Mouse (Mus musculus): ENCODE measurements around the gene Napepld. TPM values are rescaled to one million over a fixed set of nuclear protein-coding genes. Genes with fewer than 3 reads are reported as not detected.

The Napepld gene
- total RNA-seq, 2 experiments from 2014 or later, result 4.5 to 4.6 TPM

Other genes starting within 250 kb of the Napepld start
- 10 to 100 TPM; 59.6 to 70.9 TPM for gene Lrrc17, start 157.8 kb downstream of the Napepld start, total RNA-seq (2021)
- gene Fbxl13, start 55.8 kb downstream of the Napepld start, total RNA-seq (2021), result under 1 TPM; 0.29 to 0.34 TPM
- 10 to 100 TPM; 12.6 to 12.8 TPM for gene Armc10, start 55.6 kb downstream of the Napepld start, total RNA-seq (2021)
- 100 to 1,000 TPM; 128 TPM for gene Pmpcb, start 35.7 kb upstream of the Napepld start, total RNA-seq (2021)
- gene Dnajc2, start 83.9 kb upstream of the Napepld start, total RNA-seq (2021), result 10 to 100 TPM; 23.5 to 24.3 TPM
- gene Psmc2, start 83.9 kb upstream of the Napepld start, total RNA-seq (2021), result 100 to 1,000 TPM; 117 to 134 TPM
- not detected for gene Slc26a5, start 164.2 kb upstream of the Napepld start, total RNA-seq (2021)

Measured in gastrocnemius, postnatal 4 days (tissue).